Mouse (Mus musculus): ENCODE data around the gene D17H6S53E. TPM values are rescaled to one million over a fixed set of nuclear protein-coding genes. Genes with fewer than 3 reads are reported as not detected.

D17H6S53E gene
- total RNA-seq, 2 experiments from 2014 or later, result 24.6 TPM

- intact Hi-C loops (cut with DNase I), result loop anchor here (2.0 kb wide), 1 partner anchor 15 kb away; no protein-coding TSS in a partner anchor
- DNase-seq (ENCODE audit: low spot score in 2 of 2), result no peak
Measured at GRCm38 (mm10) chr17:35155451-35155850, 29.3 kb downstream of the D17H6S53E start.

GRCm38 (mm10) chr17:35156461-35157200, 30.5 kb downstream of the D17H6S53E start:
- DNase-seq (ENCODE audit: low spot score in 2 of 2), result no peak
- intact Hi-C loops (cut with DNase I), result no loop called here

GRCm38 (mm10) chr17:35157254-35157653, 31.1 kb downstream of the D17H6S53E start:
- DNase-seq (ENCODE audit: low spot score in 2 of 2), result no peak
- intact Hi-C loops (cut with DNase I), result no loop called here

GRCm38 (mm10) chr17:35157661-35158175, 31.5 kb downstream of the D17H6S53E start:
- no peak for DNase-seq (ENCODE audit: low spot score in 2 of 2)
- intact Hi-C loops (cut with DNase I), result no loop called here

GRCm38 (mm10) chr17:35158850-35159593, 32.8 kb downstream of the D17H6S53E start:
- intact Hi-C loops (cut with DNase I), result no loop called here
- no peak for DNase-seq (ENCODE audit: low spot score in 2 of 2)

GRCm38 (mm10) chr17:35159638-35160037, 33.5 kb downstream of the D17H6S53E start:
- no peak for DNase-seq (ENCODE audit: low spot score in 2 of 2)
- intact Hi-C loops (cut with DNase I), result no loop called here

- intact Hi-C loops (cut with DNase I), result no loop called here
- no peak for DNase-seq (ENCODE audit: low spot score in 2 of 2)
Measured at GRCm38 (mm10) chr17:35161421-35161820, 35.2 kb downstream of the D17H6S53E start.

- no peak for DNase-seq (ENCODE audit: low spot score in 2 of 2)
- intact Hi-C loops (cut with DNase I), result no loop called here
Measured at GRCm38 (mm10) chr17:35162121-35162520, 35.9 kb downstream of the D17H6S53E start.

- no peak for DNase-seq (ENCODE audit: low spot score in 2 of 2)
- intact Hi-C loops (cut with DNase I), result no loop called here
Measured at GRCm38 (mm10) chr17:35162730-35163129, 36.6 kb downstream of the D17H6S53E start.

GRCm38 (mm10) chr17:35163326-35164081, 37.3 kb downstream of the D17H6S53E start:
- intact Hi-C loops (cut with DNase I), result no loop called here
- peak in 1 of 2 experiments; percentile 33 for DNase-seq (ENCODE audit: low spot score in 2 of 2)

GRCm38 (mm10) chr17:35164218-35164567, 38.0 kb downstream of the D17H6S53E start:
- DNase-seq (ENCODE audit: low spot score in 2 of 2), result no peak
- intact Hi-C loops (cut with DNase I), result no loop called here

GRCm38 (mm10) chr17:35164568-35165450, 38.6 kb downstream of the D17H6S53E start, which contains the start of gene Prrc2a:
TSS of gene Prrc2a (minus strand) at chr17:35164897.
- intact Hi-C loops (cut with DNase I), result no loop called here
- peak; percentile 99 for DNase-seq (ENCODE audit: low spot score in 2 of 2)

GRCm38 (mm10) chr17:35165451-35166155, 39.4 kb downstream of the D17H6S53E start:
- intact Hi-C loops (cut with DNase I), result no loop called here
- DNase-seq (ENCODE audit: low spot score in 2 of 2), result no peak

- DNase-seq (ENCODE audit: low spot score in 2 of 2), result peak; percentile 81 to 87
- intact Hi-C loops (cut with DNase I), result no loop called here
Measured at GRCm38 (mm10) chr17:35166352-35167035, 40.3 kb downstream of the D17H6S53E start.

GRCm38 (mm10) chr17:35167794-35168193, 41.6 kb downstream of the D17H6S53E start:
- DNase-seq (ENCODE audit: low spot score in 2 of 2), result no peak
- intact Hi-C loops (cut with DNase I), result loop anchor here (2.0 kb wide), 1 partner anchor 65 kb away; the partner anchor contains the start of gene Atp6v1g2

GRCm38 (mm10) chr17:35168541-35169207, 42.5 kb downstream of the D17H6S53E start:
- DNase-seq (ENCODE audit: low spot score in 2 of 2), result peak in 1 of 2 experiments; percentile 52
- intact Hi-C loops (cut with DNase I), result loop anchor here (2.0 kb wide), 1 partner anchor 64 kb away; the partner anchor contains the start of gene Atp6v1g2

Data from left cerebral cortex, postnatal 14 days (tissue).